Mouse (Mus musculus): ENCODE data around the gene Atp5g2.

The Atp5g2 gene

DNA sequence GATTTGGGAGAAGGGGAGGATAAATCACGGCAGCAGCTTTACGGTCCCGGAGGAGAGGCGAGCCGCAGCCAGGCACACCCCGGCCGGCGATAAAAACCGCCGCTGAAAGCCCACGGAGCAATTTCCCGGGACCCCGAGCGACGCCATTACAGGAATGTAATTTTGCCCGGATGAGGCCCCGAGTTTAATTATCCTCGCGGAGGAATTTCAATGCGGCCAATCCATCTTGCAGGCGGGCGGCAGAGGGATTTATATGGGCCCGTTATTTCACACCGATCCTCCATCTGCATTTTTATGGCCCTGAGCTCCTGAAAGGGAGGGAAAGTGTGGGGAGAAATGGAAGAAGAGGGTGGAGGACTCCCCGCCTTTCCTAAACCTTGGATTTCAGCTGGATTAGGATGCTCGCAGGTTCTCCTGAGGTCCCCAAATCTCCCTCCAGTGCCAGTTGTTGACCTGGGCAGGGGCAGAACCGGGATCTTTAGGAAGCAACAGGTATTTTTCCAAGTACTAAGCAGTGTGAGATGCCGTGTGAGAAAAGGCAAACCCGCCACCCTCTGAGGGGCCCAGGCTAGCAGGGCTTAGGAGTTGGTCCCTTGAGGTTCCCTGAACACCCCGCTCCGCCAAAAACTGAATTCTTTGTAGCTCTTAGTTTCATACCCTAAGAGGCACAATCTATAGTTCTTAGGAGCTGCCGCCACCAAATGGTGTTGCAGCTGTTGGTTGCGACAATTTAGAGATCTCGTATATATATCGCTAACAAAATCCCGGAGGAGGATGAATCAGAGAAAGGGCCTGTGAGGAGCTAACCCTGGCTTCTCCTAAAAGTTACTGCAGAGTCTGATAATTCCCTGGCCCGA, at the start of gene Atp5g2:
TSS of gene Atp5g2 (minus strand) at position 138 of the 857 bp plus-strand sequence.
- peak; percentile 72 for DNase-seq (ENCODE audit: low read depth, low spot score)

DNA sequence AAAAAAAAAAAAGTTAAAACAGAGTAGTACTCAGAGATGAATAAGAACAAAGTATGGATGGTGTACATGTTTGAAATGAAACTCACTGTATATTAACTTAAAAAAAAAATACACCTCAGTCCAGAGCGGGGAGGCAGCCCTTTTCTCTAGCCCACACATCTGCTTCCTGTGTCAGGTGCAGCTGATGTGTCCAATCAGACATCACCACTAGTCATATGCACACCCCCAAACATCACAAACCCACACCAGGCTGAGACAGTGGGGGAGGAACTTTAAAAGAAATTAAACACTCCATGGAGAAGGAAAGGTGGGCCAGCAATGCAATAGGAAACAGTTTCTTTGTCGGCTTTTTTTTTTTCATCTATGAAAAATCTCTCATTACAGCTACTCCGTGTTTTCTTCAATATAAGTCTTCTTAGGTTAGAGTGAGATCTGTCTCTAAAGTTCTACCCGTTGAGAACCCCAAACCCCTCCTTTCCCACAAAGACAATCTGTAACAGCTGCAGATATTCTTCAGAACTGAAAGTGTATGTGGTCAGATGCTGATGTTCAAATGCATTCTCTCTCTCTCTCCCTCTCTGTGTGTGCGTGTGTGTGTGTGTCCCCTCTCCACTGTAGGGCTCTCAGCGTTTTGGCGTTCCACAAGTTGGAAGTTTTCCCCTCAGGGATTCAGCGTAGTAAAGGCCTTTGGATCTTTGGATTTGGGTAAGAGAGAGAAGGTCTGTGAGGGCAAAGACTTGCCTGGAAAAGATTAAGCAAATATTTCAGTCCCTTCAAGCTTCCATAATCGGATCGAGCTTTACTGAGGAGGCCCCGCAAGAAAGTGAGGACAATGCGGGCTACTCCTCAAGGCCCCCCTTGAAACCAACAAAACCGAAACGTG, 49.1 kb upstream of the Atp5g2 start:
- DNase-seq (ENCODE audit: low read depth, low spot score), result peak; percentile 26

DNA sequence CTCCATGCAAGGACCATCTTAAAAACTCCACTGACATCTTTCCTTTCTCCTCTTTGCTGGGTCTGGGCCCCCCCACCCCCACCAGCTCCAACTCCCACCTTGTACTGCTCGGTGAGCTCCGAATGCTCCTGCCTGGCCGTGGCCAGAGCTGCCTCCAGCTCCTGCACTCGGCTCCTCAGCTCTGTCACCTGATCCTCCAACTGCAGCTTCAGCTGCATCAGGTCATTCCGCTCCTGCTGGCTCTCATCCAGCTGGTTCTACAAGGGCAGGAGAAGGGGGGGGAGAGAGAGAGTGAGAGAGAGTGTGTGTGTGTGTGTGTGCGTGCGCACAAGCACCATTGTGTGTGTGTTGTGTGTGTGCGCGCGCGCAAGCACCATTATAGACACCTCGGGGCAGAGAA, 44.0 kb upstream of the Atp5g2 start:
- DNase-seq (ENCODE audit: low read depth, low spot score), result no peak

DNA sequence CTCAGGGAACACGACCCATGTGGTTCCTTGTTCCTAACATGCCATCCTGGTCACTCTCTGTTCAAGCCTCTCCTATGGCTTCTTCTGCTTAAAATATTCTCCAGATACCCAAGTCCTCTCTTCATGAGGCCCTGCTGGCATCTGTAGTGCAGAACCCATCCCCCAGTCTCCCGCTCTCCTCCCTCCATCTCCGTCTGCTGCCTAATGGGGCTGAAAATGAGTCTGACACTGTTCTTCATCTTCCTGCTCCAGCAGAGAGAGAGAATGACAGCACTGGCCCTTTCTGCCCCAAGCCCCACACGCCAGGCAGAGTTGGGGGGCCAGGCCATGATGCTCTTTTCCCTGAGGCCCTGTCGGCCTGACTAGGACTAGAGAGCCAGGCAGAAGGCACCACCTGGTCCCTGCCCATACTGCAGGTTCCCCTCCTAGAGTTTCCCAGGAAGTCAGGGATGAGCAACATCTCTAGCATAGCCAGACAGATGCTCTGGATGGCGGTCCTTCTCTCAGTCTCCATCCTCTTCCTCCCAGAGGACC, 35.7 kb upstream of the Atp5g2 start:
- DNase-seq (ENCODE audit: low read depth, low spot score), result no peak

DNA sequence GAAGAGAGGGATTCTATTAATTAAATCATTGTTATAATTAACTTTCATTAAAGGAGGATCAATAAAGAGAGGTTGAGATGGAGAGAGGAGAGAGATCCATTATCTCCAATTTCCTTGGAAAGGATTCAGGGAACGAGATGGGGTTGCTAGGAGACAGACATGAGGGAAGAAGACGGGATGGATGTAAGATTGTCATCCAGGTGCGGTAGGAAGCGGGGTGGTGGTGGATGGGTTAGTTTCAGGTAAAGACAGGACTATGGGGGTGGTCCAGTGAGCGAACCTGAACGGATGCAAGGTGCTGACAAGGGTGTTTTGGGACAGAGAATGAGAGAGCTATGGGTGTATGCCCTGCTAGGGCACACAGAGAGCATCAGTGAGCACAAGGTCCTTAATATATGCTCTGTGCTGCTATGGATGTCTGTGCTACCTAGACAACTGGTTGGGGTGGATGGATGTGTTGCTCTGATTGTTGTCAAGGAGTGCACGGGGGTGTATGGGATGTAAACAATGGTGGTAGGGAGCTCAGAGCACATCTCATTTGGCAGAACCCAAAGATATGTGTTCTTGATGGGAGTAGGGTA, 33.9 kb upstream of the Atp5g2 start:
- DNase-seq (ENCODE audit: low read depth, low spot score), result no peak

DNA sequence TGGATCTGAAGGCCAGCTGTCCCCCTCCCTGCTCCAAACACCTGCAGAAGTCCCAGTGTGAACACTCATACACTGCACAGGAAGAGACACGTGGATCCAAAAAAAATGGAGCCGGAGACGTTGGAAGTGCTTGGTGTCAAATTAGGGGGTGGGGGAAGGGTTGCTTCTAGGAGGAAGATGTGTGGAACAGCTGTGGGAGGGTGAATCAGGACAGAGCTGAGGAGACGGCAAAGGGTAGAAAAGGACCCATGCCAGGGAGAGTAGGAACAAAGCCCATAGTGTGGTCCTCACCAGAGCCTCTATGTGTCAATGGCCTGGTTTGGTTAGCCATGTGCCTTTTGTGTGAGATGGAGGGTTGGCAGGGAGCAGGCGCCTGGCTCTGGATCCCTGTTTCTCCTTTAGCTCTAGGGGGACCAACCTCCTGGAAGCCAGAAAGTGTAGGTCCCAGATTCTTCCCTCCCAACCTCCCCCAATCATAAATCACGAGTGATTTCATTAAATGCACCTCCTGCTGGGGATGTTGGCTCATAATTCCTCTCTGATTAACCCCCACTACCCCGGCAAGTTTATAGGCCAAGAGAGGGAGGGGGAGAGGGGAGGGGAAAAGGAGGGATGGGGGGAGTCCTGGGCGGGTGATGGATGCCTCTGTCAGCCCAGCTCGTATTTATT, 33.2 kb upstream of the Atp5g2 start:
- no peak for DNase-seq (ENCODE audit: low read depth, low spot score)

DNA sequence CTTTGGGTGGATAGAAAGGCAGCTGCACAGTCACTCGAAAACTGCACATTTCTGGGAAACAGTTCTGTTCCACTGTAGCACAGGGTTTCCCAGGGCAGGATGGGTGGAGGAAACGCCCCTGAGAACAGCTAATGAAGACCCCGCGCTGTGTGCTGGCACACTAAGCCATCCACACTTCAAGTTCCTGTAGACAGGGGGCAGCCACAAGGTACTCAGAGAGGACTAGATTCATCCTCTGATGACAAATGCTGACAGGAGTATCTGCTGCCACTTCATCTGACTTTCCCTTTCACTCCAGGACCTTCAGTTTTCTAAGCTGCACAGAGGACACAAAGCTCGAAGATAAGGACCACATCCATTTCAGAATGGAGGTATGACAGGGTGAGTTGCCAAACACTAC, 32.7 kb upstream of the Atp5g2 start:
- no peak for DNase-seq (ENCODE audit: low read depth, low spot score)

DNA sequence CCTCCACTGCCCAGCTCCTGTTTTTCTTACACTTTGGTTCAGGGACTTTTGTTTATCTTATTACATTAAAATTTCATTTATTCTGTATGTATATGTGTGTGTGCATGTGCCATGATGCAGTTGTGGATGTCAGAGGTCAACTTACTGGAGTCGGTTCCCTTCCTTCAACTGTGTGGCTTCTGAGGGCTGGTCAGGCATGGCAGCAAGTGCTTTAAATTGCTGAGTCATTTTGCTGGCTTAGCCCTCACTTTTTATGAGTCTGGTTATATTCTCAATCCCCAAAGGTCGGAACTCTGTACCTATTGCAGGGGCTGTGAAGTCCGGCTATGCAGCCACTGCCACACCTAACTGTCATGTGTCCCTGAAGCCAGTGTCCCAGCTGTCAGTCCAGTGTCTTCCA, 30.8 kb upstream of the Atp5g2 start:
- DNase-seq (ENCODE audit: low read depth, low spot score), result no peak

DNA sequence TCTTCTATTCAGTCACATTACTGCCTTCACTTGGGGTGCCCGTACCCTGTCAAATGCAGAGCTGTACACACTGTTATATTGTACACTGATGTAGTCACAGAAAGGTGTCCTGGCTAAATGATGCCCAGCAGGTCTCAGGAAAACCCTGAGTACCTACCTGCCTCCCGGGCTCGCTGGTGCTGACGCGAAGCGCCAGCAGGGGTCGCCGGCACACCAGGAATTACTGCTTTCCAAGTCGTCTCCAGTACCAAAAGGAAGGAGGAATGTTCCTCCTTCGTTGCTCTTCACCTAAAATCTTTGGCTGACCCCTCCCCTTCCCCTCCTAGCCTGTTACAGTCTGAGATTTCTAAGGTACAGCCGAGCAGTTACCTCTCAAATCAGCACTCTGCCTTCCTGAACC, 26.0 kb upstream of the Atp5g2 start:
- DNase-seq (ENCODE audit: low read depth, low spot score), result peak; percentile 79

DNA sequence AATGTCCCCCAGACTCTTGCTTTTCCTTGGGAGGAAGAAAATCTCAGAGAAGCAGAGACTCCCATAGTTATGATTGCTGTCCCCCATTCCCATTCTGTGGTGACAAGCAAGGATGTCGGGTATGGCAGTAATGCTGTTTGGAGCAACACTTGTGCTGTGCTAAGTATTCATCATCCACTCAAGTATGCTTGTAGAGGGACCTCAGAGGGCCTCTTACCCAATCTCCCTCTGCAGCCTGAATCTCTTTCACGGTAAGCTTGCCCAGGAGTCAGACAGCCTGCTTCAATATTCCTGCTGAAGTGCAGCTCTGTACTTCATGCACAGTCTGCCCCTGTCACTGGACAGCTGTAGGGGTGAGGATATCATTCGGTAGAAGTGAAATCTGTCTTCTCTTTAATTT, 24.7 kb upstream of the Atp5g2 start:
- no peak for DNase-seq (ENCODE audit: low read depth, low spot score)

DNA sequence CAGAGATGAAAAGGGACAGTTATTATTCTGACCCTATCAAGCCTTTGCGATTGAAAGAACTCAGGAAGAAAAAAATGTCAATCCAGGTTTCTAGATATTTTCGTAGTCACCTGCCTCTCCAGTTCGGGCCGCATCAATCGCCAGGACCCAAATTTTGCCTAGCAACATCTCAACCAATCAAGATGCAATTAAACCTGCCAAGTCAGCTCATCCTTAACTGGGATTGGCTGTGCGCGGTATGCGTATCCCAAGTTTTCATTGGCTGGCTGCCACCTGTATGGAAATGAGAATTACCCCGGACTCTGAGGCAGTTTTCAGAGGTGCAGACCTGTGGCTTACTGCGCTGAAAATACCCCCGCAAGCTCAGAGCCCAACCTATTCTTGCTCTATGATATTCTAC, 21.4 kb upstream of the Atp5g2 start:
- DNase-seq (ENCODE audit: low read depth, low spot score), result no peak

DNA sequence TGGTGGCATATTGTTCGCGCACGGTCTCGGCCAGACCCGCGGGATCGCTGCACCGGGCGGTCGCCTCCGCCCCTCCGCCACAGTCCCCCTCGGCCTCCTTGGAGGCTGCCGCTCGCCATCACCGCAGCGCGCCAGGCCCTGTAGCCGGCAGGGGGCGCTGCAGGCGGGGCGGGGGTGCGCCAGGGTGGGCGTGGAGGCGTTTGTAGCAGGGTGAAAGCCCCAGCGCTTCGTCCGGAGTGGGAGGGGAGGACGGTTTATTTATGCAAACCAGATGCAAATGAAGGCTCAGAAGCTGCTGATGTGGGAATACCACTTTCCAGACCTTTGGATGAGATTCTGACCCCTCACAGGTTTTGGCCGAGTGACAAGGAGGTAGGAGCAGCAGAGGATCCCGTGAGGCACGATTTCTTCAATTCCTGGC, 20.8 kb upstream of the Atp5g2 start:
- no peak for DNase-seq (ENCODE audit: low read depth, low spot score)

DNA sequence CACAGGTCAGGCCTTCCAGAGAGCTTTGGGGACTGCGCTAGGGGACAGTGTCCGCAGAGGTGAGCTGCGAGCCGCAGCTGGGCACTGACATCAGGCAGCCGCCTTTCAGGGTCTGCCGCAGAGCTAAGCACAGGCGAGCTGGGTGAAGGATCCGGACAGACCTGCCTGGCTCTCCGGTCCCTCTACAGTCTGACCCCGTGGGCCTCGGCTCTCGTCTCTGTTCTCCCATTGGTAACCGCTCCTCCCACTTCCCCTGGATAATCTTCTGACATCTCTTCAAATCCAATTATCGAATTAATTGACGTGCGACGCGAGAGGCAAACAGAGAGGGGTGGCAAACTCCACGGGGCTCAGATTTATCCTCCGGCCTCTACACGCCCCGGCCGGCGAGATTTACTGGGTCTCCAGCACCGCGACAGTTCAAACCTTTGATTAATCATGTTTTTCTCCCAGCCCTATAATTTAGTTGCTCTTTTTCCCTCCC, 20.2 kb upstream of the Atp5g2 start:
- no peak for DNase-seq (ENCODE audit: low read depth, low spot score)

DNA sequence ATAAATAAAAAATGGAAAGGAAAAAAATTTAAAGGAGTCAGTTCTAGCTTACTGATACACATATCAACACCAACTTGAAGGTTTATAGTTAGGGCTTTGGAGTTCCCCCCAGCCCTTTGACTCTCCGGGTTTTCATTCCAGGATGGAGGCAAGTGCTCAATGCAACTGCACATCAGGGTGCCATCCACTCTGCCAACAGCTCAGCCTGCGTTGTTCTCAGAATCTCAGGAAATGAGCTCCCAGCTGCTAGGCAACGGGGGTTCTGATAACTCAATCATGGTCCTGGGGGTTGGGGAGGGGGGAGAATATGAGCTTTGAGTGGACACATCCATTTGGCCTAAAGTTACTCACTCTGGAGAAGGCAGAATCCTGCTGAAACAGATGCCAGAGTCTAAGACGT, 13.6 kb upstream of the Atp5g2 start:
- no peak for DNase-seq (ENCODE audit: low read depth, low spot score)

DNA sequence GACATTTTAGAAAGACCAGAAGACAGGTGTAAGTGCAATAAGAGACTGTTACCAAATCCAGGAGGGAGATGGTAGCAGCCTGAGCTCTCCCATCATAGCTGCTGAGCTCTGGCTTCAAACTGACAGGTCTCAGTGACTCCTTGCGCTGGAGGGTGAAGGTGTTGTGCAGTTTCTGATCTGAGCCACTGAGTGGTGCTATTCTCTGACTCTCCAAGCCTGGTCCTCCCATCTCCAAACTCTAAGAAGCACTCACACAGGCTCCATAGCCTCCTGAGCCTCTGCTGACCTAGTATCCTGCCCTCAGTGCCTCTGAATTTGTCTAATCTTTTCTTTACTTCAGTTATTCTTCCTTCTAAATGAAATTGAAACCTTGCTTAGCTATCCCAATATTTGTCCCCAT, 11.5 kb upstream of the Atp5g2 start:
- DNase-seq (ENCODE audit: low read depth, low spot score), result peak; percentile 55

DNA sequence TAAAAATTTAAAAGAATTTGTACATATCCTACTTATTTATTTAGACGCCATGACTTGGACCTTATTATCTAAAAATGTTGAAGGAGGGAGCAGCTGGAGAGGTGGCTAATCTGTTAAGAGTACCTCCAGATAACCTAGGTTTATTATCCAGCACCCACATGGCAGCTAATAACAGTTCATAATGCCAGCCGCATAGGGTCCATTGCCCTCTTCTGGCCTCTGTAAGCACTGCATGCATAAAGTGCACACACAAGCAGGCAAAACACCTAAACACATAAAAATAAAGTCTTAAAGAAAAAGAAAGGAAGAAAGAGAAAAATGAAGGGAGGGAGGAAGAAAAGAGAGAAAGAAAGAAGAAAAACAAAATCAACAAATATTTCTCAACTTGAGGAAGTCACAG, 4.2 kb upstream of the Atp5g2 start:
- peak; percentile 42 for DNase-seq (ENCODE audit: low read depth, low spot score)

DNA sequence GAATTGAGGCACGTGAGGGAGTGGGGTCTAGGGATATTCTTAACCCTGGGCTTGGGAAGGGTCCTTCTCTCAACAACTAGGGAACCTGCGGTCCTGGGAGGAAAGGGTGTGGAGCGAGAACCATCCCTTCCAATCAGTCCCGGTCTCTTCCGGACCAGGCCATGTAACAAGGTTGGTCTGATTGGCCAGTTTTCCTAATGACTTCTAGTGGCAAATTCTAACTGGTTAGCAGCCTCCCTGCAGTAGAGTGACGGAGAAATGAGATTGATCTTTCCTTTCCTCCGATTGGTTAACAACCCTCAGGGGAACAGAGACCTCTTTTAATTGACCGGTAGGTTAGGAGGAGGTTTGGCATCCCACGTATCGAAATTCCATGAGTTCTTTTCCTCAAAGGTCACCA, 1.4 kb upstream of the Atp5g2 start:
- peak; percentile 82 for DNase-seq (ENCODE audit: low read depth, low spot score)

DNA sequence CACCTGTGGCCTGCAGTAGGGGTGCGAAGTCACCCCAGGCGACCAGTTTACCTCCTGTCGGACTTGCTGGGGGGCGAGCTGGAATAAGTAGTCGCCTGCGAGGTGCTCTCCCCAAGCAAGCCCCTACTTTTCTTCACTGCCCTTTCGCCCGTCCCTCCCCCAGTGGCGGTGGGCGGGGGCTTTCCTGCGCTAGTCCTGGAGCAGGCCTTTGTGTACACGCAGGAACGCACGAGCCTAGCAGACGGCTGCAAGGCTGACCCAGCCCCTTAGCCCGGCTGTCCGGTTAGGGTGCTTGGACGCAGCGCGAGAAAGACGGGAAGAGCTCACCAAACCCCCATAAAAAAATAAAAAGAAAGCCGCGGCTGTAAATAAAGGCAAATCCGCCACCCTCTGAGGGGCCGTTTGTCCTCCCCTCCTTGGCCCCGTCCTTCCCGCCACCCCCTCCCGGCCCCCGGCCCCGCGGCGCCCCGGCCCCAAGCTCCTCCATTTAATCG, 384 bp downstream of the Atp5g2 start:
- DNase-seq (ENCODE audit: low read depth, low spot score), result peak; percentile 77

DNA sequence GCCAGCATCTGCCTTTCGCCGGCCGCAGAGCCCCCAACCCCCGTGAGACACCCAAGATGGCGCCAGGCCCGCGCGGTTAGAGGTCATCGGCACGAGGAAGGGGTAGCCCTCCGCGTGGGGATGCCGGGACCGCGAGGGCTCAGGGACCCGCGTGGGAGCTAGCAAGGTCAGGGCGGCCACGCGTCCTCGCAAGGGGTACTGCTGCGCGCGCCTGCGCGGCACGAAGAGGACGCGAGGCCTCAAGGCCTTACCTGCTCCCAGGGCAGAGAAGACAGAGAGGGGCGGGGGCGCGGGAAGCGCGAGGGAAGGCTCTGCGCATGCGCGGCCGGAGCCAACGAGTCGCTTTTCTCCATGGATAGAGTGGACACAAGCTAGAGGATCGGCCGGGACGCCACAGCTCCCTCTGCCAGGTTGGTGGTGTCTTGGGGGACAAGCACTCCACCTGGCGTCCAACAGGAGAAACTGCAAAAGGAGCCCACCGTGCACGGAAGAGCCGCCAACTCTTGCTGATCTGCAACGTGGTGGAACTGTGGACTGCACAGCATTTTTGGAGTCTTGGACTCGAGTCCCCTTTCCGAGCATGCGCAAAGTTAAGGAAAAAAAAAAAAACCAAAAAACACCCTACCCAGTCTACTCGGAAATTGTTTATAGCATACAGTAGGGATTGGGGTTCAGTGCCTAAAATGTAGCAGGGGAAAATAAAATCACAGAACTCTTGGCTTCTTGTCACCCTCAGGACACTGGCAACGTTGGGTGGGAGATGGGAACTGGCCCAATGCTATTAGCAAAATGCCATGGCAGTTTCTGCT, 1.2 kb downstream of the Atp5g2 start:
- peak; percentile 99 for DNase-seq (ENCODE audit: low read depth, low spot score)

DNA sequence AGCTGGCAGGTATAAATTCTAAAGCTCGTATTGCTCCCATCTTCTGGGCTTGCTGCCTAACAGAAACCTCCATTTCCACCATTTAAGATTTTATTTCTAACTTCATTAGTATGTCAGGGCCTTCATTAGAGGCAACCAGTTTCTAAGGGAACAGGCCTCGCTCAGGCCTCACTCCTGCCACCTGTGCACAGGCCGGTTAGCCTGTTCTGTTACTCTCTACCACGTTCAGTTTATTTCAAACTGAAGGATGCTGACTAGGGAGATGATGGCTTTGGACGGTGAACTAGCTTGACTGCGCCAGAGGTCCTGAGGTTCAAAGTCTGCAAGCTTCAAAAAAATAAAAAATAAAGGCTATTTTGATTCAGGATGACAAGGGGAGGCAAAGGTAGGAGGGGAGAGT, 1.9 kb downstream of the Atp5g2 start:
- peak; percentile 53 for DNase-seq (ENCODE audit: low read depth, low spot score)

Measured in 3T3-L1 (cell line).